Mouse (Mus musculus): Measurements from ENCODE around the gene Gm45213.
"Not testable (repeated sequence)": the region's sequence is repeated elsewhere in the genome, so short reads cannot be mapped to it uniquely, and the experiment has no call there.

Gene Gm45213

DNA sequence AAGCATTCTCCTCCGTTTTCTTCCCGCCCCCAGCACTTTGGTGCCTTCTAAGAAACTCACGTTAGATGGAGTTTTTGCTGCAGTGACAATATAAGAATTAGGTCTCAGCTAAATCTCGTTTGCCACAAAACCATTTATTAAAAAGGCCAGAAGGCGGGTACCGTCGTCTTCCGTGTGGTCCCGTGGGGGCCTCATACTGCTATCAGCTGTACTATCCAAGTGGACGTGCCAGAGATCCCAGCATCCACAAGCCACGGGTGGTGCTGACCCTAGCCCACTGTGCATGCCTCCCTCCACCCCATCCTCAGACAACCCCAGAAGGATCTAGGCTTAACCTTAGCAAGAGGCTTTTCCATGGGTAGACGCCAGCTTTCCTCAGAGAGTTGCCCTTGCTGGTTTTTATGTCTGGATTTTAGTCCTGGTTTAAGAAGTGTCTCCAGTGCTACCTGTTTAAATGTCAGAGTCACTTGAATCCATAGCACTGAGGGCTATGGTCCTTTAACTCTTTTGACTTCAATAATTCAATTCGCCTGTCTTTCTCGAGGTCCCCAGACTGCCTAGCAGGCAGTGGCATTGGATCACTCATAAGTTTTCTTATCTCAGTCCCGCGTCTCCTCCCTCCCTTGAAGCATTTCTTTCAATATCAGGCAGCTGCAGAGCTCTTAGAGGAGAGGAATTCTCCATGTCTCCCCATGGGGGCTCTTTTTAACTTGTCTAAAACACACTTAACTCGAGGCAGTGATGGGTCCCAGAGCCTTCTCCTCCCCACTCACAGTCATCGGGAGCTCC lies 3.2 kb upstream of the Gm45213 start:
- Histone ChIP-seq H3K36me3 (ENCODE audit: control insufficient read depth, insufficient read depth, low read length, poor library complexity, severe bottlenecking) (no peaks in the 10 kb centered on the region), H3K27me3 (ENCODE audit: control insufficient read depth, insufficient read depth, low read length, poor library complexity, severe bottlenecking) (no peaks in the 10 kb centered on the region)
- no peak for DNase-seq (ENCODE audit: low read depth, low spot score)

GRCm38 (mm10) chr7:66044617-66045016 lies 1.2 kb downstream of the Gm45213 start:
- Histone ChIP-seq H3K27me3 (ENCODE audit: control insufficient read depth, insufficient read depth, low read length, poor library complexity, severe bottlenecking) (no peaks in the 10 kb centered on the region), H3K36me3 (ENCODE audit: control insufficient read depth, insufficient read depth, low read length, poor library complexity, severe bottlenecking) (no peaks in the 10 kb centered on the region)
- DNase-seq (ENCODE audit: low read depth, low spot score) = no peak

DNA sequence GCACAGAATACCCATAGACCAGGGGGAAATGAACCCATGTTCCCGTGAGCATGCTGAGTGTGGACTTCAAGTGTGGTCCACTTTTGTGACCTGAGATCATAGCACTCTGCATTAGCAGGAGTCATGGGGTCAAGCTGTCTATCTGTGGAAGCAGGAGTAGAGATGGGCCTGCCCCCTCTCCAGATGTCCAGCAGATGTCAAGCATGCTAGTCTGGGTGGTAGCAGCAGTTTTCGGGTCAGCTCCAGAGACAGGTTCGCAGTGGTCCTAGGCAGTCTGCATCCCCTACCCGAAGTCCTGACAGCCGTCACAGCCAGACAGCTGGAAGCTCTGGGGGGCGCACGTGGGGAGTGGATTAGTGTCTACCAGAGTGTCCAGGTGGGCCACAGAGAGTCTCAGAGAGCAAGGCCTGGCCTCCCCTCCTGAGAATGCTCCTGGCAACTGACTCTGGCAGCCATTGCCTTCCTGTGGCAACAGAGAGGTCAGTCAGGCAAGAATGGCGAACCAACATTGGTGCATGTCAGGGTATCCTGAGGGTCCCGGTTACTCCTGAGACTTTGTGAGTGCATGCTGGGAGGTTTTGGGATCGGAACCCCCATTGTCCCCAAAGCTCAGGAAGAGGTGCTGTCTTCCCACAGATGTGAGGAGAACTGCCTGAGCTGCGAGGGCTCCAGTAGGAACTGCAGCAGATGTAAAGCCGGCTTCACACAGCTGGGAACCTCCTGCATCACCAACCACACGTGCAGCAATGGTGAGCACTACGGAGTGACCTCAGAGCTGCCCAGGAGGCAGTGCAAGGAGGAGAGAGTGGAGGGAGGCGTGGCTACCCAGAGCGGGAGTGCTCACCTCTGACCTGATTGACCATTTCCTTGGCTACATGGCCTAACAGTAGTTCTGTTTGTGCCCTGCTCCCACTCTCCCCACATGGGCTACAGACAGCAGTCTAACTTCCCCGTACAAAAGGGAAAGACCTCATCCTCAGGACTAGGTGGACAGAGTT lies 3.8 kb downstream of the Gm45213 start:
- H3K27me3 ChIP-seq (ENCODE audit: control insufficient read depth, insufficient read depth, low read length, poor library complexity, severe bottlenecking) = no peaks in the 10 kb centered on the region; the same call in 1 of the 2 replicates
- H3K36me3 ChIP-seq (ENCODE audit: control insufficient read depth, insufficient read depth, low read length, poor library complexity, severe bottlenecking) = no peaks in the 10 kb centered on the region
- no peak for DNase-seq (ENCODE audit: low read depth, low spot score)

GRCm38 (mm10) chr7:66047975-66048374 lies 4.6 kb downstream of the Gm45213 start:
- no peak for DNase-seq (ENCODE audit: low read depth, low spot score)
- Histone ChIP-seq H3K36me3 (ENCODE audit: control insufficient read depth, insufficient read depth, low read length, poor library complexity, severe bottlenecking) (no peaks in the 10 kb centered on the region), H3K27me3 (ENCODE audit: control insufficient read depth, insufficient read depth, low read length, poor library complexity, severe bottlenecking) (no peaks in the 10 kb centered on the region; the same call in 1 of the 2 replicates)

- no peaks in the 10 kb centered on the region; the same call in 1 of the 2 replicates for H3K27me3 ChIP-seq (ENCODE audit: control insufficient read depth, insufficient read depth, low read length, poor library complexity, severe bottlenecking)
- DNase-seq (ENCODE audit: low read depth, low spot score) = no peak
Observed at GRCm38 (mm10) chr7:66048446-66049230, 5.2 kb downstream of the Gm45213 start.

GRCm38 (mm10) chr7:66053946-66054483 lies 10.6 kb downstream of the Gm45213 start:
- Histone ChIP-seq H3K36me3 (ENCODE audit: control insufficient read depth, insufficient read depth, low read length, poor library complexity, severe bottlenecking) (no peaks in the 10 kb centered on the region), H3K27me3 (ENCODE audit: control insufficient read depth, insufficient read depth, low read length, poor library complexity, severe bottlenecking) (no peaks in the 10 kb centered on the region; the same call in 1 of the 2 replicates)
- DNase-seq (ENCODE audit: low read depth, low spot score) = no peak

More at GRCm38 (mm10) chr7:66048446-66049230, 5.2 kb downstream of the Gm45213 start:
- H3K36me3 ChIP-seq (ENCODE audit: control insufficient read depth, insufficient read depth, low read length, poor library complexity, severe bottlenecking) = no peaks in the 10 kb centered on the region

- H3K27me3 ChIP-seq (ENCODE audit: control insufficient read depth, insufficient read depth, low read length, poor library complexity, severe bottlenecking); H3K36me3 ChIP-seq (ENCODE audit: control insufficient read depth, insufficient read depth, low read length, poor library complexity, severe bottlenecking): not testable (repeated sequence)
- DNase-seq (ENCODE audit: low read depth, low spot score) = peak; percentile 32
Observed at GRCm38 (mm10) chr7:66055356-66055755, 12.0 kb downstream of the Gm45213 start.

GRCm38 (mm10) chr7:66058703-66059102 lies 15.3 kb downstream of the Gm45213 start, which contains the start of gene Snrpa1:
TSS of gene Snrpa1 (plus strand) at chr7:66059003.
- no peak for DNase-seq (ENCODE audit: low read depth, low spot score)
- no peaks in the 10 kb centered on the region for H3K27me3 ChIP-seq (ENCODE audit: control insufficient read depth, insufficient read depth, low read length, poor library complexity, severe bottlenecking)

DNA sequence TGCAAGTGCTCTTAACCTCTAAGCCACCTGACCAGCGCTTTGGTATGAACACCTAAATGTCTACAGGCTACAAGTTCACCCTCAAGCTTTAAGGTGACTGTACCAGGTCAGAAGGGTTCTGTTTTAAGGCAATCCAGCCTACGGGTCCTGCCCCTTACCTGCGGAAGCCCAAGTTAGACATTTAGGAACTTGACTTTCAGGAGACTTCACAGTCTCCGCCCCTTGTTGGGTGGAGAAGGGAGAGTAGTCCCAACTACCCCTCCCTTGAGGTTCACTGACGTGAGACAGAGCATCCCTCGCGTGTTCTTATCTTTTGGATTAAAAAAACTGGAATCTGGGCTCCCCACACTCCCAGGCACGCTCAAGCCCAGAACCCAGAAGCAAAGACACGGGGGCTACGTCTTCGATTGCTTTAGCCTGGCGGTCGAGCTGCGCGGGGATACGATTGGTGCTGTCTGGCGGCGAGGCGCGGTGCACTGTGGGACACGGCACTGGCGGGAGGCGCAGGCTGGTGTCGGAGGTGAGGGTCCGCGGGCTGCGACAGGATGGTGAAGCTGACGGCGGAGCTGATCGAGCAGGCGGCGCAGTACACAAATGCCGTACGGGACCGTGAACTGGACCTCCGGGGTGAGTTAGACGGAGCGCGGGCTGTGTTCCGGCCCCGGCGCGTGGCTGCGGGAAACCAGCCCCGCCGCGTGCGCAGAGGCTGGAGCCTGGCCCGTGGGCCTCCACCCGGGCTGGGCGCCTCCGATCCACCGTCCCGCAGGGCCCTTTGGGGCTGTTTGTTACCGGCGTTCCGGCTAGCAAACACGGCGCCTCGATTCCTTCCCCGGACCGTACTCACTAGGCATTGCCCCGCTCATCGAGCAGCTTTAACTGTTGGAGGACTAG lies 16.9 kb downstream of the Gm45213 start:
- peaks cover 5% of the 10 kb centered on the region for H3K36me3 ChIP-seq (ENCODE audit: control insufficient read depth, insufficient read depth, low read length, poor library complexity, severe bottlenecking)
- DNase-seq (ENCODE audit: low read depth, low spot score) = peak; percentile 86
- no peaks in the 10 kb centered on the region for H3K27me3 ChIP-seq (ENCODE audit: control insufficient read depth, insufficient read depth, low read length, poor library complexity, severe bottlenecking)

More at GRCm38 (mm10) chr7:66058703-66059102, 15.3 kb downstream of the Gm45213 start, which contains the start of gene Snrpa1:
- H3K36me3 ChIP-seq (ENCODE audit: control insufficient read depth, insufficient read depth, low read length, poor library complexity, severe bottlenecking) = peaks cover 3% of the 10 kb centered on the region; the same call in 1 of the 2 replicates

- no peak for DNase-seq (ENCODE audit: low read depth, low spot score)
- H3K27me3 ChIP-seq (ENCODE audit: control insufficient read depth, insufficient read depth, low read length, poor library complexity, severe bottlenecking) = no peaks in the 10 kb centered on the region
Observed at GRCm38 (mm10) chr7:66061057-66061456, 17.7 kb downstream of the Gm45213 start.

GRCm38 (mm10) chr7:66076411-66076810 lies 33.0 kb downstream of the Gm45213 start:
- H3K27me3 ChIP-seq (ENCODE audit: control insufficient read depth, insufficient read depth, low read length, poor library complexity, severe bottlenecking) = no peaks in the 10 kb centered on the region
- no peak for DNase-seq (ENCODE audit: low read depth, low spot score)
- peaks cover 1% of the 10 kb centered on the region; the same call in 1 of the 2 replicates for H3K36me3 ChIP-seq (ENCODE audit: control insufficient read depth, insufficient read depth, low read length, poor library complexity, severe bottlenecking)

More at GRCm38 (mm10) chr7:66061057-66061456, 17.7 kb downstream of the Gm45213 start:
- peaks cover 7% of the 10 kb centered on the region for H3K36me3 ChIP-seq (ENCODE audit: control insufficient read depth, insufficient read depth, low read length, poor library complexity, severe bottlenecking)

GRCm38 (mm10) chr7:66079364-66080230 lies 36.2 kb downstream of the Gm45213 start, which contains the start of gene Selenos:
TSS of gene Selenos (plus strand) at chr7:66079649.
- Histone ChIP-seq H3K36me3 (ENCODE audit: control insufficient read depth, insufficient read depth, low read length, poor library complexity, severe bottlenecking) (peaks cover 9% of the 10 kb centered on the region), H3K27me3 (ENCODE audit: control insufficient read depth, insufficient read depth, low read length, poor library complexity, severe bottlenecking) (no peaks in the 10 kb centered on the region)
- DNase-seq (ENCODE audit: low read depth, low spot score) = peak; percentile 99

All from splenic B cell, adult 2 months (primary cell).